Mouse (Mus musculus): Measurements from ENCODE around the gene Myl6. TPM values are rescaled to one million over a fixed set of nuclear protein-coding genes. Genes with fewer than 3 reads are reported as not detected.
A peak's percentile ranks its signal among the peaks of the same experiment; 100 is the strongest.

Gene Myl6
- 2,935 and 3,187 TPM in 2 replicates for polyA plus RNA-seq (2015; fragmentation: Nextera tagmentation; extraction: Ambion mirVana)

- peak; percentile 80 for TF ChIP-seq CTCF (IDR thresholded peaks at IDR 0.05; ENCODE audit: low read depth)
- TF ChIP-seq EP300 (optimal IDR thresholded peaks at IDR 0.05), result peak; percentile 33
Observed at GRCm38 (mm10) chr10:128493695-128494666, at the start of gene Myl6. TSS of gene Myl6 (minus strand) at chr10:128494145.

DNA sequence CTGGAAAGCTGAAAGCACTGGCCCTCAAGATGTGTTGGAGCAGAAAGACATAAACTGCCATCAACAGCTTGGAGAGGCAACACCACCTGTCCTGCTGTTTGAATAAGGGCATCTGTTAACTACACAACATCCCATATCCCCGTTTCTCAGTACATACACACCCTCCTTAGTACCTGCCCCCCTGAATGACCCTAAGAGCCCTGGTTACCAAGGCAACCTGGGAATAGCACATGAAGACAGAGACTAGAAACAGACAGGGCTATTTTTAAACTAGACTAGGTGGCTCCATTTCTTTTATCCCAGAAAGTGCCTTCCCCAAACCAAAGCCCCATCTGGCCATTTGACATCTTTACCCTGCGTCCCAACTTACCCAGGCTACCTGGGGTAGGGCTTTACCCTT lies 49.2 kb upstream of the Myl6 start:
- WGBS, result 45% methylated on average over 2 of the region's 2 CpGs
- no peak for TF ChIP-seq CTCF (IDR thresholded peaks at IDR 0.05; ENCODE audit: low read depth)
- no peak for TF ChIP-seq EP300 (optimal IDR thresholded peaks at IDR 0.05)
- no peak for ATAC-seq (ENCODE audit: low FRiP score, low TSS enrichment)

More at GRCm38 (mm10) chr10:128493695-128494666, at the start of gene Myl6:
- Histone ChIP-seq H3K36me3 (ENCODE audit: control insufficient read depth, insufficient read depth, low read length) (peaks cover 15% of the 10 kb centered on the region; the same call in 1 of the 2 replicates), H3K27ac (replicated peaks) (peak within 1 kb of the TSS; percentile 99), H3K9me3 (ENCODE audit: control insufficient read depth, low read length) (no peaks in the 10 kb centered on the region), H3K4me3 (ENCODE audit: low read depth, low read length) (peak within 1 kb of the TSS; percentile 84), H3K9ac (ENCODE audit: low read length) (peak within 1 kb of the TSS; percentile 97), H3K4me2 (replicated peaks; ENCODE audit: low read depth) (peak within 1 kb of the TSS; percentile 85), H3K27me3 (ENCODE audit: control insufficient read depth, insufficient read depth, low read length) (no peaks in the 10 kb centered on the region), H3K4me1 (replicated peaks; ENCODE audit: control insufficient read depth, insufficient read depth) (peaks cover 6% of the 10 kb centered on the region; the same call in 1 of the 2 replicates)
- DNase-seq (ENCODE audit: low spot score) (peak; percentile 98), ATAC-seq (ENCODE audit: low FRiP score, low TSS enrichment) (peak; percentile 89)
- WGBS, result under 1% methylated on average over 45 of the region's 45 CpGs

DNA sequence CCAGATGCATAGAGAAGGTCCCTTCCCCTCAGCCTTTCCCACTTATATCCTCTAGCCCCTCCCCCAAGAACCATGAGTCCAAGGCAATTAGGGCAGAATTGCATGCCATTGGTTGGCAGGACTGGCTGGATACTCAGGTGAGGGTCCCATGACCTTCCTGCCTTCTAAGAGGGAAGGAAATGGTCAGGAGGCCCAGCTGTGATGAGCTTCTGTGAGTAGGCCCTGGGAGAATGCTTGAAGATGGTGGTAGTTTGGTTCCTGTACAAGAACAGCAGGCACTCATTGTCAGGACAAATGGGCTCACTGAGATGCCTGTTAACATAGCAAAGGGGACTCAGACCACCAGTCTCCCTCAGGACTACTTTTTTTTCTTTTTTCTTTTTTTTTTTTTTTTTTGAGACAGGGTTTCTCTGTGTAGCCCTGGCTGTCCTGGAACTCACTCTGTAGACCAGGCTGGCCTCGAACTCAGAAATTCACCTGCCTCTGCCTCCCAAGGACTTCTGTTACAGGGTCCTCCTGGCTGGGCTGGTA lies 44.5 kb upstream of the Myl6 start:
- TF ChIP-seq EP300 (optimal IDR thresholded peaks at IDR 0.05) (no peak), CTCF (IDR thresholded peaks at IDR 0.05; ENCODE audit: low read depth) (no peak)
- Histone ChIP-seq H3K27me3 (ENCODE audit: control insufficient read depth, insufficient read depth, low read length) (no peaks in the 10 kb centered on the region), H3K9me3 (ENCODE audit: control insufficient read depth, low read length) (no peaks in the 10 kb centered on the region), H3K4me3 (ENCODE audit: low read depth, low read length) (no peak overlapping the region), H3K27ac (replicated peaks) (no peak overlapping the region), H3K36me3 (ENCODE audit: control insufficient read depth, insufficient read depth, low read length) (peaks cover 3% of the 10 kb centered on the region; the same call in 1 of the 2 replicates), H3K4me1 (replicated peaks; ENCODE audit: control insufficient read depth, insufficient read depth) (no peaks in the 10 kb centered on the region), H3K4me2 (replicated peaks; ENCODE audit: low read depth) (no peak overlapping the region), H3K9ac (ENCODE audit: low read length) (no peak overlapping the region)
- no peak for ATAC-seq (ENCODE audit: low FRiP score, low TSS enrichment)
- DNase-seq (ENCODE audit: low spot score), result no peak
- WGBS, result 91% methylated on average over 1 of the region's 1 CpGs

More for the DNA sequence above, 49.2 kb upstream of the Myl6 start:
- no peaks in the 10 kb centered on the region for H3K4me1 ChIP-seq (replicated peaks; ENCODE audit: control insufficient read depth, insufficient read depth)
- H3K4me2 ChIP-seq (replicated peaks; ENCODE audit: low read depth), result no peak overlapping the region
- H3K36me3 ChIP-seq (ENCODE audit: control insufficient read depth, insufficient read depth, low read length), result peaks cover 13% of the 10 kb centered on the region; the same call in 1 of the 2 replicates
- no peak overlapping the region for H3K4me3 ChIP-seq (ENCODE audit: low read depth, low read length)
- no peak for DNase-seq (ENCODE audit: low spot score)
- H3K9ac ChIP-seq (ENCODE audit: low read length), result no peak overlapping the region
- no peaks in the 10 kb centered on the region for H3K9me3 ChIP-seq (ENCODE audit: control insufficient read depth, low read length)
- H3K27ac ChIP-seq (replicated peaks), result no peak overlapping the region
- H3K27me3 ChIP-seq (ENCODE audit: control insufficient read depth, insufficient read depth, low read length), result no peaks in the 10 kb centered on the region

DNA sequence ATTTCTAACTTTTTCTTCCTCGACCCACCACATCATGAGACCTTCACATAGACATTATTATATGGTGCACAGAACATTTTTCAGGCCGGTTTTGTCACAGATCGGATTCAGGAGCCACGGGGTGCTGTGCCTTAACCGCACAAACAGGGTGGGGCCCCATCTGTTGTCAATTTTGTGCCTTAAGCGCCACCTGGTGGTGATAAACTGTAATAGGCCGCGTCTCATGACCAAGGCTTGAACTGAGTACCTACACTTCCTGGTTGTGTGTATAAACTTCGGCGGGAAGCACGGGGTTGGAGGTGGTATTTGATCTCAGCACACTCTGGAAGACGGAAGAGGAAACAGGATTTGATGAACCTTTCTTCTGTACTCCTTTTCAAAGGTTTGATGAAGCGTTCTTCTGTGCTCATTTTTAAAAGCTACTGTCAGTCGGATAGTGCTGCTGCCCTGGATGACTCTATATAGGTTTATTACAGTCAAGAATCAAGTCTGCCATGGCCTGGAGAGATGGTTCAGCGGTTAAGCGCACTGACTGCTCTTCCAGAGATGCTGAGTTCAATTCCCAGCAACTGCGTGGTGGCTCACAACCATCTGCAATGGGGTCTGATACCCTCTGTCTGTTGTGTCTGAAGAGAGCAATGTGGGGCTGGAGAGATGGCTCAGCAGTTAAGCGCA lies 42.5 kb upstream of the Myl6 start:
- no peaks in the 10 kb centered on the region for H3K36me3 ChIP-seq (ENCODE audit: control insufficient read depth, insufficient read depth, low read length)
- no peaks in the 10 kb centered on the region for H3K4me1 ChIP-seq (replicated peaks; ENCODE audit: control insufficient read depth, insufficient read depth)
- peak; percentile 92 for ATAC-seq (ENCODE audit: low FRiP score, low TSS enrichment)
- peak overlapping the region; percentile 9 for H3K4me2 ChIP-seq (replicated peaks; ENCODE audit: low read depth)
- H3K27ac ChIP-seq (replicated peaks), result no peak overlapping the region
- H3K9ac ChIP-seq (ENCODE audit: low read length), result no peak overlapping the region
- H3K4me3 ChIP-seq (ENCODE audit: low read depth, low read length), result no peak overlapping the region
- H3K27me3 ChIP-seq (ENCODE audit: control insufficient read depth, insufficient read depth, low read length), result no peaks in the 10 kb centered on the region
- peak; percentile 91 for DNase-seq (ENCODE audit: low spot score)
- TF ChIP-seq EP300 (optimal IDR thresholded peaks at IDR 0.05) (no peak), CTCF (IDR thresholded peaks at IDR 0.05; ENCODE audit: low read depth) (peak; percentile 96)
- WGBS, result 14% methylated on average over 18 of the region's 18 CpGs
- no peaks in the 10 kb centered on the region for H3K9me3 ChIP-seq (ENCODE audit: control insufficient read depth, low read length)

- Histone ChIP-seq H3K4me3 (ENCODE audit: low read depth, low read length) (no peak overlapping the region), H3K27me3 (ENCODE audit: control insufficient read depth, insufficient read depth, low read length) (no peaks in the 10 kb centered on the region), H3K4me2 (replicated peaks; ENCODE audit: low read depth) (peak overlapping the region; percentile 9; the same call in 1 of the 2 replicates), H3K36me3 (ENCODE audit: control insufficient read depth, insufficient read depth, low read length) (no peaks in the 10 kb centered on the region), H3K27ac (replicated peaks) (no peak overlapping the region), H3K4me1 (replicated peaks; ENCODE audit: control insufficient read depth, insufficient read depth) (no peaks in the 10 kb centered on the region), H3K9ac (ENCODE audit: low read length) (no peak overlapping the region), H3K9me3 (ENCODE audit: control insufficient read depth, low read length) (no peaks in the 10 kb centered on the region)
- no peak for DNase-seq (ENCODE audit: low spot score)
- WGBS, result 62% methylated on average over 4 of the region's 4 CpGs
- TF ChIP-seq EP300 (optimal IDR thresholded peaks at IDR 0.05) (no peak), CTCF (IDR thresholded peaks at IDR 0.05; ENCODE audit: low read depth) (no peak)
- ATAC-seq (ENCODE audit: low FRiP score, low TSS enrichment), result peak; percentile 11; the same call in 1 of the 2 replicates
Observed at GRCm38 (mm10) chr10:128535624-128536265, 41.8 kb upstream of the Myl6 start.
